Mouse (Mus musculus): ENCODE data around the gene Iqca. TPM values are rescaled to one million over a fixed set of nuclear protein-coding genes. Genes with fewer than 3 reads are reported as not detected.
A peak's percentile ranks its signal among the peaks of the same experiment; 100 is the strongest.

The Iqca gene
- total RNA-seq (2014; rRNA removed; ENCODE audit: low replicate concordance) (not detected in 2 replicates), polyA plus RNA-seq (2015; fragmentation: Nextera tagmentation; extraction: Ambion mirVana) (0.14 TPM in 1 of 2 replicates, not detected in the other)

DNA sequence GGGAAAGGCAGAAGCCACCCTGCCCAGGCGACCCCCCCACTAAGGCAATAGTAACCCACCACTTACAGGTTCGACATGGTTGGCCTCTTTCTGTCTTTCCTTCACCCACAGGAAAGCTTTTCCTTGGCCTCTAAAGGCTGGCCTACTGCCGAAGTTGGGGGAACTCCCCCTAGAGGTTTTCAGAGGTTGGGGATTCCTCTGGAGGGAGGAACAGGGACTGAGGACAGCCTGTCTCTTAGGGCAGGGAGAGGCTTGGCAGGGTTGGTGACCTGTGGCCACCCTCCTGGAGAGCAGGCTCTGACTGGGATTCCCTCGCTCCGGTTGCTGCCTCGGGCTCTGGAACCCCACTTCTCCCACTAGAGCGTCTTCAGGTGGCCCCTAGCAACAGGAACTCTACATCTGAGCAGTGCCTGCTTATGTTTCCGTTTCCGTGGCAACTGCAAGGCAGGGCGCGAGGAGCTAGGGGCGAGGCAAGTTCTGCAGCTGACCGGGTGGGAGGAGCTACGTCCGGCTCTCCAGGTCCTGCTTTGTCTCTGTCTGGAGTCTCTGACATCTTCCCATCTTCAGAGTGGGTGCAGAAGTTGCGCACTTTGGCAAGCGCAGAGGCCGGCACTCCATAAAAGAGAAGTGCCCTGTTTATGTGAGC lies at the start of gene Iqca:
Gene Iqca (minus strand): TSS at position 303 of the 646 bp plus-strand sequence.
- WGBS = 4% methylated on average over 18 of the region's 18 CpGs
- no peaks in the 10 kb centered on the region for H3K9me3 ChIP-seq (replicated peaks; ENCODE audit: control insufficient read depth, low read length)
- no peak within 1 kb of the TSS; the same call in 1 of the 2 replicates for H3K4me3 ChIP-seq (ENCODE audit: low read depth, low read length)
- H3K27ac ChIP-seq (ENCODE audit: low read depth) = no peak within 1 kb of the TSS
- DNase-seq (ENCODE audit: low spot score) = peak; percentile 63
- TF ChIP-seq CTCF (IDR thresholded peaks at IDR 0.05; ENCODE audit: low read depth) (0 out of 2 replicates have a peak, but pooled peaks have one; percentile 3), EP300 (IDR thresholded peaks at IDR 0.05; ENCODE audit: low read depth) (no peak)
- peaks cover 53% of the 10 kb centered on the region for H3K27me3 ChIP-seq (ENCODE audit: control insufficient read depth, insufficient read depth, low read length)
- H3K9ac ChIP-seq (replicated peaks; ENCODE audit: low read depth, low read length) = no peak within 1 kb of the TSS
- no peaks in the 10 kb centered on the region for H3K36me3 ChIP-seq (replicated peaks; ENCODE audit: control insufficient read depth, insufficient read depth, low read length)
- peak; percentile 82 for ATAC-seq (ENCODE audit: insufficient read depth, low read depth)
- H3K4me2 ChIP-seq (ENCODE audit: low read depth, low read length) = peak within 1 kb of the TSS; percentile 29
- H3K4me1 ChIP-seq (ENCODE audit: control insufficient read depth, insufficient read depth) = no peaks in the 10 kb centered on the region; the same call in 1 of the 2 replicates

DNA sequence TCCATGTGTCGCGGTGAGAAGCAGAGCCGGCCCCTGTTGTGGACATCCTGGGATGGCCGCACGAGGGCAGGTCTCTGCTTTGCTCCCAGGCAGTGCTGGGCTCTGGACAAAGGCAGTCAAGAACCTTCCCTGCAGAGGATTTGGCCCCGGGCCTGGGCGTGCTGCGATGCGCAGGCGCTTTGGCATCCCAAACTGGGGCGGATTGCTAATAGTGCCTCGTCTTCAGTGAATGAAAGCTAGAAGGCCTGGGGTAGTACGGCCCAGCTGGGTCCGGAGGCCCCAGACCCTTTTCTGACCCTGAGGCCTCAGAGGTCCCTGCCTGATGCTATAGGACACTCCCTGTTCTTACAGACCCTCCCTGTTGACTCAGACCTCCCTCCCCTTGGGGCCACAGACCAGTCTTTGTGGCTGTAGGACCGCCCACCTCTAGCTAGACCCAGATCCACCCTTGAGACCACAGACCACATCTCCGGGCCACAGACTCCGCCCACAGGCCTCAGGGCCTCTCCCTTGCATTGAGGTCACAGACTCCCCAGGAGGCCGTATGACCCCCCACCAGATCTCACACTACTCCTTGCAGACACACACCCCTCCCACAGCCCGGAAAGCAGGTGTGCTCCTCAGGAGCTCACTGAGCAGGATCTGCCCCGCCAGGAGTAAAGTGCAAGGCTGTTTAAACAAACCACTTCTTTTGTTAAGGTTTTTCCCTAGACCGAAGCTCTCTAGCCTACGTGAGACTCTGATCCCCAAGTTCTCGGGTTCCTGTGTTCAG lies 49.2 kb upstream of the Iqca start:
- H3K4me2 ChIP-seq (ENCODE audit: low read depth, low read length) = no peak overlapping the region
- WGBS = 24% methylated on average over 23 of the region's 23 CpGs
- H3K27me3 ChIP-seq (ENCODE audit: control insufficient read depth, insufficient read depth, low read length) = peaks cover 20% of the 10 kb centered on the region
- H3K4me3 ChIP-seq (ENCODE audit: low read depth, low read length) = no peak overlapping the region
- TF ChIP-seq EP300 (IDR thresholded peaks at IDR 0.05; ENCODE audit: low read depth) (no peak), CTCF (IDR thresholded peaks at IDR 0.05; ENCODE audit: low read depth) (peak; percentile 55)
- H3K4me1 ChIP-seq (ENCODE audit: control insufficient read depth, insufficient read depth) = peaks cover 29% of the 10 kb centered on the region
- no peak overlapping the region for H3K27ac ChIP-seq (ENCODE audit: low read depth)
- DNase-seq (ENCODE audit: low spot score) (peak; percentile 69), ATAC-seq (ENCODE audit: insufficient read depth, low read depth) (peak; percentile 65)
- H3K9me3 ChIP-seq (replicated peaks; ENCODE audit: control insufficient read depth, low read length) = no peaks in the 10 kb centered on the region
- H3K9ac ChIP-seq (replicated peaks; ENCODE audit: low read depth, low read length) = no peak overlapping the region
- H3K36me3 ChIP-seq (replicated peaks; ENCODE audit: control insufficient read depth, insufficient read depth, low read length) = no peaks in the 10 kb centered on the region

DNA sequence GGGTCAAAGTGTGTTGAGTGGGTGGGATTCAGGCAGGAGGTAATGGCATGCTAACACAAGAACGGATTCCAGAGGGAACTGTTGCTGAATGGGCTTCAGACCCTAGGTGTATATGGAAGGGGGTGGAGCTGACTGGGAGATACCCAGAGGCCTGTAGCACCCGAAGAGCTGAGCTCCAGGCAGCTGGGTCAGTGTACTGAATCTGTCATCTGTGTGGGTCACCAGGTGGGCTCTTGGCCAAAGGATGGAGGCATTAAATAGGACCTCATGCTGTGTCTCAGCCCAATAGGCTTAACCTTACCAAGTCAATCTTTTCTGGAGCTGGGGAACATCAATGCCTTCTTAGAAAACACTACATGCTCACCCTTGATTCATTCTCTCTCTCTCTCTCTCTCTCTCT lies 48.5 kb upstream of the Iqca start:
- no peak overlapping the region for H3K27ac ChIP-seq (ENCODE audit: low read depth)

DNA sequence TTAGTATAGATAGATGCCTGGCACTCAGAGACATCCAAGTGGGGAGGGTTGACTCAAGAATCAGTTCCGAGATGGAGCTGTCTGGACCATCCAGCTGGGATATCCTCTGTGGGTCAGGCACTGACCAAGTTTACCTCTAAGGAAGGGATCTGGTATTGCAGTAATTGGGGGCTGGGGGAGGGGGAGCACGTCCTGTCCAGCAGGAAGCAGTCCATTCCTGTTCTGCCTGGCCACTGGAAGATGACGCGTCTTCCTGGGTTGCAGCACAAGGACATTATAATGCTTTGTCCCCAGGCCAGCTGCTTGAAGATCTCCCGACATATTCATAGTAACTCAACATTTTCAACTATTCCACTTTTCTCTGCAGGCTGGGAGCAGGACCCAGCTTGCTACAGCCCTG lies 48.0 kb upstream of the Iqca start:
- no peak overlapping the region for H3K4me3 ChIP-seq (ENCODE audit: low read depth, low read length)
- no peak for ATAC-seq (ENCODE audit: insufficient read depth, low read depth)
- no peaks in the 10 kb centered on the region for H3K9me3 ChIP-seq (replicated peaks; ENCODE audit: control insufficient read depth, low read length)
- H3K27me3 ChIP-seq (ENCODE audit: control insufficient read depth, insufficient read depth, low read length) = peaks cover 20% of the 10 kb centered on the region
- no peak for DNase-seq (ENCODE audit: low spot score)
- no peak overlapping the region for H3K9ac ChIP-seq (replicated peaks; ENCODE audit: low read depth, low read length)
- H3K27ac ChIP-seq (ENCODE audit: low read depth) = no peak overlapping the region
- no peak; the same call in 1 of the 2 replicates for TF ChIP-seq EP300 (IDR thresholded peaks at IDR 0.05; ENCODE audit: low read depth)
- TF ChIP-seq CTCF (IDR thresholded peaks at IDR 0.05; ENCODE audit: low read depth) = no peak
- no peaks in the 10 kb centered on the region for H3K36me3 ChIP-seq (replicated peaks; ENCODE audit: control insufficient read depth, insufficient read depth, low read length)
- no peak overlapping the region for H3K4me2 ChIP-seq (ENCODE audit: low read depth, low read length)
- H3K4me1 ChIP-seq (ENCODE audit: control insufficient read depth, insufficient read depth) = peaks cover 21% of the 10 kb centered on the region
- 74% methylated on average over 5 of the region's 5 CpGs for WGBS

More for the DNA sequence above, 48.5 kb upstream of the Iqca start:
- WGBS = 51% methylated on average over 2 of the region's 2 CpGs
- Histone ChIP-seq H3K4me2 (ENCODE audit: low read depth, low read length) (no peak overlapping the region), H3K36me3 (replicated peaks; ENCODE audit: control insufficient read depth, insufficient read depth, low read length) (no peaks in the 10 kb centered on the region), H3K27me3 (ENCODE audit: control insufficient read depth, insufficient read depth, low read length) (peaks cover 20% of the 10 kb centered on the region), H3K9me3 (replicated peaks; ENCODE audit: control insufficient read depth, low read length) (no peaks in the 10 kb centered on the region), H3K4me1 (ENCODE audit: control insufficient read depth, insufficient read depth) (peaks cover 23% of the 10 kb centered on the region), H3K9ac (replicated peaks; ENCODE audit: low read depth, low read length) (no peak overlapping the region), H3K4me3 (ENCODE audit: low read depth, low read length) (no peak overlapping the region)
- TF ChIP-seq EP300 (IDR thresholded peaks at IDR 0.05; ENCODE audit: low read depth) (no peak), CTCF (IDR thresholded peaks at IDR 0.05; ENCODE audit: low read depth) (no peak)
- DNase-seq (ENCODE audit: low spot score) (no peak), ATAC-seq (ENCODE audit: insufficient read depth, low read depth) (no peak)

DNA sequence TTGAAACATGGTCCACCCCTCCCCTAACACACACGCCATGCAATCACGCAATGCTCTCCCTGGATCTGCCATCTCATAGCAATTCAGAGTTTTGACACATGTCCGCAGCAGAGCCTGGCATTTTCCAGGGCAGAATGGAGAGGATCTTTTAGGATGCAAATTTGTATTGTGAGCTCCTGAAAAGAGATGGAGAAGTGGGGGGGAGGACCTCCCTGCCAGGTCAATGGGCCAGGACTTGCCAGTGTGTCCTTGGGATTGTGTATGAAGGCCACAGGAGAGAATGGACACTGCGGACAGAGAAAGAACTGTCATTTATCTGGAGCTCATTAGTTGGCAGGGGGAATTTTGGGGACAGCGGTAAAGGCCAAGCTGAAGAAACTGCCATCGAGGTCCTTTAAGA lies 35.8 kb upstream of the Iqca start:
- DNase-seq (ENCODE audit: low spot score) (no peak), ATAC-seq (ENCODE audit: insufficient read depth, low read depth) (no peak)
- Histone ChIP-seq H3K4me1 (ENCODE audit: control insufficient read depth, insufficient read depth) (no peaks in the 10 kb centered on the region), H3K36me3 (replicated peaks; ENCODE audit: control insufficient read depth, insufficient read depth, low read length) (no peaks in the 10 kb centered on the region), H3K27me3 (ENCODE audit: control insufficient read depth, insufficient read depth, low read length) (peaks cover 8% of the 10 kb centered on the region; the same call in 1 of the 2 replicates), H3K4me3 (ENCODE audit: low read depth, low read length) (no peak overlapping the region), H3K9ac (replicated peaks; ENCODE audit: low read depth, low read length) (no peak overlapping the region), H3K9me3 (replicated peaks; ENCODE audit: control insufficient read depth, low read length) (no peaks in the 10 kb centered on the region), H3K4me2 (ENCODE audit: low read depth, low read length) (no peak overlapping the region), H3K27ac (ENCODE audit: low read depth) (no peak overlapping the region)
- WGBS = 87% methylated on average over 6 of the region's 6 CpGs
- TF ChIP-seq EP300 (IDR thresholded peaks at IDR 0.05; ENCODE audit: low read depth) (no peak), CTCF (IDR thresholded peaks at IDR 0.05; ENCODE audit: low read depth) (no peak)
